Mouse (Mus musculus): ENCODE data around the gene Rsu1. TPM values are rescaled to one million over a fixed set of nuclear protein-coding genes. Genes with fewer than 3 reads are reported as not detected.

Rsu1 gene
- 10 to 100 TPM; 29.8 to 42.3 (median 32.0) TPM for total RNA-seq (2022)

- DNase-seq (ENCODE audit: low spot score in 2 of 2): peak; percentile 80 to 99
Observed at GRCm38 (mm10) chr2:13271165-13271957, at the start of gene Rsu1. Rsu1 (minus strand) TSS chr2:13271415.

- DNase-seq (ENCODE audit: low spot score in 2 of 2): no peak
Observed at GRCm38 (mm10) chr2:13303376-13303775, 32.2 kb upstream of the Rsu1 start.

- no peak for DNase-seq (ENCODE audit: low spot score in 2 of 2)
Observed at GRCm38 (mm10) chr2:13299031-13299430, 27.8 kb upstream of the Rsu1 start.

GRCm38 (mm10) chr2:13297733-13298132, 26.5 kb upstream of the Rsu1 start:
- DNase-seq (ENCODE audit: low spot score in 2 of 2): no peak

- DNase-seq (ENCODE audit: low spot score in 2 of 2): no peak
Observed at GRCm38 (mm10) chr2:13290661-13291060, 19.4 kb upstream of the Rsu1 start.

GRCm38 (mm10) chr2:13290070-13290469, 18.9 kb upstream of the Rsu1 start:
- no peak for DNase-seq (ENCODE audit: low spot score in 2 of 2)

- no peak for DNase-seq (ENCODE audit: low spot score in 2 of 2)
Observed at GRCm38 (mm10) chr2:13278114-13278862, 7.1 kb upstream of the Rsu1 start.

GRCm38 (mm10) chr2:13275874-13276273, 4.7 kb upstream of the Rsu1 start:
- no peak for DNase-seq (ENCODE audit: low spot score in 2 of 2)

GRCm38 (mm10) chr2:13270736-13271135, 479 bp downstream of the Rsu1 start:
- DNase-seq (ENCODE audit: low spot score in 2 of 2): no peak

- no peak for DNase-seq (ENCODE audit: low spot score in 2 of 2)
Observed at GRCm38 (mm10) chr2:13268681-13269293, 2.4 kb downstream of the Rsu1 start.

- DNase-seq (ENCODE audit: low spot score in 2 of 2): no peak
Observed at GRCm38 (mm10) chr2:13264875-13265274, 6.3 kb downstream of the Rsu1 start.

GRCm38 (mm10) chr2:13263150-13263549, 8.1 kb downstream of the Rsu1 start:
- no peak for DNase-seq (ENCODE audit: low spot score in 2 of 2)

GRCm38 (mm10) chr2:13258606-13259005, 12.6 kb downstream of the Rsu1 start:
- no peak for DNase-seq (ENCODE audit: low spot score in 2 of 2)

- DNase-seq (ENCODE audit: low spot score in 2 of 2): no peak
Observed at GRCm38 (mm10) chr2:13240711-13241110, 30.5 kb downstream of the Rsu1 start.

GRCm38 (mm10) chr2:13237140-13237901, 33.9 kb downstream of the Rsu1 start:
- DNase-seq (ENCODE audit: low spot score in 2 of 2): peak; percentile 17 to 18

- no peak for DNase-seq (ENCODE audit: low spot score in 2 of 2)
Observed at GRCm38 (mm10) chr2:13235696-13236095, 35.5 kb downstream of the Rsu1 start.

- DNase-seq (ENCODE audit: low spot score in 2 of 2): no peak
Observed at GRCm38 (mm10) chr2:13234796-13235195, 36.4 kb downstream of the Rsu1 start.

- DNase-seq (ENCODE audit: low spot score in 2 of 2): no peak
Observed at GRCm38 (mm10) chr2:13233902-13234301, 37.3 kb downstream of the Rsu1 start.

GRCm38 (mm10) chr2:13233254-13233835, 37.9 kb downstream of the Rsu1 start:
- DNase-seq (ENCODE audit: low spot score in 2 of 2): no peak

- no peak for DNase-seq (ENCODE audit: low spot score in 2 of 2)
Observed at GRCm38 (mm10) chr2:13232305-13232704, 38.9 kb downstream of the Rsu1 start.

- no peak for DNase-seq (ENCODE audit: low spot score in 2 of 2)
Observed at GRCm38 (mm10) chr2:13229686-13230085, 41.5 kb downstream of the Rsu1 start.

All from left cerebral cortex, adult 8-10 months (tissue).